Mouse (Mus musculus): ENCODE data around the gene Vapa.
A peak's percentile ranks its signal among the peaks of the same experiment; 100 is the strongest.
"Not testable (repeated sequence)": the region's sequence is repeated elsewhere in the genome, so short reads cannot be mapped to it uniquely, and the experiment has no call there.

Gene Vapa

DNA sequence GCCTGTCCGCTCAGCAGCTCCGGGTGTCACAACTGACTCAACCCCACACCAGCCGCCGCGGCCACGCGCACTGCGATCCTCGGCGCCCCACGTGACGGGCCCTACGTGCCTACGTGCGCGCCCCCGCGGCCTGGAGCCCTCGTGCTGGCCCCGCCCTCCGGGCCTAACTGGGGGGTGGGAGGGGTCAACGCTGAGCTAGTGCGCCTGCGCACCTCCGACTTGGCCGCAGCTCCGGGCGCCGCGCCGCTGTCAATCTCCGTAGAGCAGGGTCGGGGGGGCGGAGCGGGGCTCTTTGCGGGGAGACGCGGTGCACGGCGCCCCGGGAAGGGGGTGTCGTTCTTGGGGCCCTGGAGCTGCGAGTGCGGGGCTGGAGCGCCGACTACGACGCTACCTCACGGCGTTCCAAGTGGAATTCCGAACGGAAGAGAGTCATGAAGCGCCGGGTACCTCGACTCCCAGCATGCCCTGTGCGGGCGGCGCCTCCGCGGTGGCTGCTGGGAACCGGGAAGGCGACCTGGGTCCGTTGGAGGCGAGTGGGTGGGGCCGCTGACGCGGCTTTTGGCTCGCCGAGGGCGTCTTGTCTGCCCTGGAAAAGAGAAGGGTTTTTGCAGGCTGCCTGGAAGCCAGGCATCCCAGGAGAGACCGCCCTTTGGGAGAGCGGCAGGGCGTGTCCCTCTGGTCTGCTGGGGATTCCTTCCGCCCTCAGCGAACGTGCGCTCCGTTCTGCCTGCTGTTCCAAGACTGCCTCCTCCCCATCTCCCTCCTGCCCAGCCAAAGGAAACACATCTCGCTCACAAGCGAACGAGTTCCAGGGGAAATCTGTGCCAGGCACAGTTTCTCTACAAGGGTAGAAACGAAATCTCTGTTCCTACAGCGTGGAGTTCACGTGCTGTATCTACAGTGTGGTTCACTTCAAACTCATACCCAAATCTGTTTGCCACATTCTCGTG, at the start of gene Vapa:
Gene Vapa, minus strand, starts transcription at position 93 of the 950 bp plus-strand sequence.
- DNase-seq, result peak; percentile 98

DNA sequence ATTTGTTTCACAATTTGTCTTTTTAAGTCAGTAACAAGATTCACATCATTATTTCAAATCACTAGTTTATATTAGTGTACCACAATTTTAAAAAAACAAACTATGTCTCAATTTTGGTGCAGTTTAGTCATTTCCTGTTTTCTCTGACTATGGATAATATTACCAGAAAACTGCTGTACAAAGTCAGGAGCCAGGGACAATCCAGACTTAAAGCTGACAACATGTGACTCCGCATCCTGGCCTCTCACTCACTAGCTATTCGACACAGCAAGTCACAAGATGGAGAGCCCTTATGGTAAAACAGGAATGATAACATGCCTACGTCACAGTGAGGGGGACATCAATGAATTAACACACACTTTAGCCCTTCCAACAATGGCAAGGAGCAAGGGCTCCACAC, 49.3 kb upstream of the Vapa start:
- no peak for DNase-seq

DNA sequence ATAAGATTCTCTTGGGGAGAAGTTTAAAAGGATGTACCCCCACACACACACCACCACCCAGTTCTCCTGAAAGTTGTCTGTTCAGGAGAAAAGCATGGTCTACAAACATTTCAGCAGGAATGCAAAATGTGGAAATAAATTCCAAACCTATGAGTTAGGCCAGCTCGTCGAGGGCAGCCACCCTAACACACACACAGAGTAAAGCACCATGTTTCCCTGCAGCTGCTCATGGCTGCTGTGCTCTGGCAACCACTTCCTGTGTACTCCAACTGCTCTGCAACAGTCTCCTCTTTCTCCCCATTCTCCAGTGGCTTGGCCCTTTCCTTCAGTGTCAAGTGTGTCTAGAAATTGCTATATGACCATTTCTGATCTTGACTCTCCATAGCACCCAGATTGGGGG, 45.1 kb upstream of the Vapa start:
- DNase-seq, result no peak

DNA sequence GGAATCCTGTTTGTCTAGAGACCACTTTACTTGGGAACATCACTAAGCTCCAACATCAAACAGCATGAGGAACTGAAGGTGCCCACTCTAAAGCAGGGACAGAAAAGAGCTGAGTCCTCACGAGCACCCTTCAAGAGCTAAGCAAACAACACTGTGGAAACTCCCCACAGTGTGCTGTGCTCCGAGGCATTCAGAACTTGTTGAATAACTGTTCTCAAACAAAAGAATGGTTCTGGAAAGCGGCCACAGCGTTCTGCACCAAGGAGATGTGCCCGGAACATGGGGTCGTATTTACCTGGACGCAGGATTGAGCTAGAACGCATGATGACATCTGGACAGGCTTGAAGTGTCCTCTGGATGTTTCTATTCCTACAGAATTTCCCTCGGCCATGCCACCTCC, 44.6 kb upstream of the Vapa start:
- DNase-seq, result no peak

DNA sequence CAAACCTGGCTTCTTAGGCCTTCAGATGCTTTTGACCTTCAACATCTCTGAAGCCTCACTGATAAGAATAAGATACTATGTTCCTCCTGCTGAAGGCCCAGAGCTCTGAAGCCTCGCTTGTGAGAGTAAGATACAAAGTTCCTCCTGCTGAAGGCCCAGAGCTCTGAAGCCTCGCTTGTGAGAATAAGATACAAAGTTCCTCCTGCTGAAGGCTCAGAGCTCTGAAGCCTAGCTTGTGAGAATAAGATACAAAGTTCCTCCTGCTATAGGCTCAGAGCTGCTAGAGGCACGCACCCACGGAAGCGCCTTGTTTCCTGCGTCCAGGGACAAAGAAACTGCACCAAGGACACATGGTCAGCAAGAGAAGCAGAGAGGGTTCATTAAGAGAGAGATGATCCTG, 43.4 kb upstream of the Vapa start:
- DNase-seq, result no peak

DNA sequence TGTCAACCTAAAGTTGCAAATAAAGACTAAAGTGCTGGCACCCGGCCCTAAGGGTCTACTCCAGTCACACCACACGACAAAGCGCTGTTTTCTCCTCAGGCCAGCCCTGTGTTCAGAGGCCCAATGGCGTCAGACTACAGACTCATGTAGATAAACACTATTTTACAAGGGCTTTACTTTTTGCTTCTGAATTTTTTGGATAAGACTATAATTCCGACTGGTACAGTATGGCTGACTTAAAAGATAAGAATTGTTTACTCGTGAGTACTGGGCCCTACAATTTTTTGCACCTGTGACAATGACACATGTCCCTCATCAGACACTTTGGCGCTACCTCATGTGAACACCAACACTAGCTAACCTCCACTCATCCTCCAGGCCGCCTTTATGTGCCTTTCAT, 42.7 kb upstream of the Vapa start:
- no peak for DNase-seq

DNA sequence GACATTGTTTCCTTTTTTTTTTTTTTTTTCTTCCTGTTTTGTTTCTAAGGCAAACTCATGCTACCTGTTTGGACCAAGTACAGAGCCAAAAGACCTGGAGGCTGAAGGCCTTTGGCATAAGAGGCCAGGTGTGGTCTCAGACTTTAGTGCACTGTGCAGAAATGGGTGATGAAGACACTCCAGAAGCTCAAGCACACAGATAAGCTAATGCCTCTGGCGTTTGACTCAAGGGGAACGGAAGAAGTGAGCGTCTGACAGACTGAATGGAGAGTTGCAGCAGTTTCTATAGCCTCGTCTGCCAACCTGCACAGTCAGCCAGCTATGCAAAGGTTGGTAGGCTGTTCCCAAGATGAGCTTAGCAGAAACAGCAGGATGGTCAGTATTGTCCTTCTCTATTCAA, 42.3 kb upstream of the Vapa start:
- no peak for DNase-seq

DNA sequence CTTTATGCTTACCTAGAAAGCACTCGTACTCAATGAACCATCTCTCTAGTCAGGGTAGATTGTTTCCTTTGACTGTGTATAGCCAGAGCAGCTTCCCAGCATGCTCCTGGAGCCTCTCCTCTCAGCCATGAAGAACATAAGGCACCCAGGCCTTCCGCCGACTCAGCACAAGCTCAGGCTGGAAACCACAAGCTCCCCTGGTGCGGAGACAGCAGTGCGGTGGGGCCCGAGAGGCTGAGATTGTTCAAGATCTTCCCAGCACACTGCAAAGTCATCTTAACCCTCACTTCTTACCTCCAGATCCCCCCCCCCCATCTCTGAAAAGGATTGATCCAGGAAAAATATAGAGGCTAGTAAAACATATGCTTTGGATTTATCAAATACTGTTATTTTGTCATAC, 37.2 kb upstream of the Vapa start:
- DNase-seq, result no peak

DNA sequence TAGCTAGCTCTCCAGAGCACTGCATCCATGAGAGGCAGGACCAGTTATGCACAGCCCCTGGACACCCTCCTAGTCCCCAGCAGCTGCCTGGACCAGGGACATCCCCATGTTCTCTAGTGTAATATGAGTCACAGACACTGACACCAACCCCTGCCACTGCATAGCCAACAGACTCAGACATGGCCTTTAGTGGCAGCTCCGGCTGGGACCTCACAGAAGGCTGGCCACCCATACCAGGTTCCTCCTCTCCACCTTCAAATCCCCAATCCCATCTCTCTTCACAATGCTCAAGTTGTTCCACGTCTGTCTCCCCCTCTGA, 35.8 kb upstream of the Vapa start:
- DNase-seq, result no peak

DNA sequence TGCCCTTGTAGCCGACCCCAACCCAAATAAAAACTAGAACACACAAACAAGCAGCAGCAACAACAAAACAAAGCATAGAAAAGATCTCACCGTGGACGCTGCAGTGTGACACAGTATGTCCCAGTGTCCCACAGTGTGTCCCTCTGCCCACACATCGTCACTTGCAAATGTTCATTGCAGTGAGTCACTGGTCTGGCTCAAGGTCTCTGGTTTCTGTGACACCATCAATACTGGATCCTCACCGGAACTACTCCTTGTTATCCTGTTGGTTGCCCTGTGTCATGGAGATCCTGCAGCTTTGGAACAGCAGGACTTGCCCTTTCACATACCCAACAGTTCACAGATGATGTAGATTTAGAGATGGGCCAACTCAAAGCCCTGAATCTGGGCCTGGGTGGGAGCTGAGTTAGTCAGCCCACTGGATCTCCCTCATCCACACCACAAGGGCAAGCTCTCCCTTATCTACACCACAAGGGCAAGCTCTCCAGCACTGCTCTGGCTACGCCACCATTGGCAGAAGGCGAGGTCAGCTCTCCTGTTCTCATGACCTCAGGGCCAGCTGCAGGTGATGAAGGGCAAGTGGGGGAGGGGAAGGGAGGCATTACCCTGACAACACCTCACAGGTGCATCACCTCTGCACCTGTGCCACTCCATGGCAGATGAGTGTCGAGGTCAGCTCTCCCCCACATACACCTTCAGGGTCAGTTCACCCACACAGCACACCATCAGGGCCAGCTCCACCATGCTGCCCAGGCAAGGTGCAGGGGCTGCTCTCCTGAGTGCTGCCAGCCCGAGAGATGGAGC, 35.2 kb upstream of the Vapa start:
- DNase-seq, result no peak

DNA sequence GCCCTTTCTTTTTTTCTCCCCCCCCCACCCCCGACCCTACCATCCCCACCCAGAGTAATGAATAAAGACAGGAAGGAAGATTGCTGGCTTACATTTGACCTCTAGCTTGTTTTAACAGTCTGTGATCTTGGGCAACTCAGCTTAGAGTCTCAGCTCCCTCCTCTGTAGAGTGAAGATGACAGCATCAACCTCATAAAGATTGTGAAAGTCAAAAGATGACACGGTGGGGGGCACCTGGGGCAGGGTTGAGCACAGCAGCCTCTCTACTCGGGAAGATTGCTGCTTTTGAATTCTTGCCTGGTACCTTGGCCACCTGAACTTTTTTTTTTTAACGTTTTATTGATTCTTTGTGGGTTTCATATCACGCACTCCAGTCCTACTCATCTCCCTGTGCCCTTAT, 34.6 kb upstream of the Vapa start:
- DNase-seq, result no peak

DNA sequence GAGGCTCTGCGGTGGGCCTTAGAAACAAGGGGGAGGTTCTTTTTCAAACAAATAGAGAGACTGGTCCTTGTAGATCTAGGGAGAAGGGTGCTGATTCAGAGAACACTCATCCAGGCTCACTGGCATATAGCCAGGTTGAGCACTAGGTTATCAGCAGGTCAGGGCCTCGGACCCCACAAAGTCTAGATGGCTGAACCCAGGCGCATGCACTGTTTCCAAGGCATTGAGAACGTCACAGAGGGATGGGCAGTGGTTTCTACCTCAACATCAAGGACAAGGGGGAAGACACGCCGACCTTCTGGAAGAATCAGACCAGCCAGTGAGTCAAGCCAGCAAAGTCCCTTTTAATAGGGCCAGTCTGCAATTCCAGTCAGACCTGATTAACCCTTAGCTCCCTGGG, 33.9 kb upstream of the Vapa start:
- no peak for DNase-seq

DNA sequence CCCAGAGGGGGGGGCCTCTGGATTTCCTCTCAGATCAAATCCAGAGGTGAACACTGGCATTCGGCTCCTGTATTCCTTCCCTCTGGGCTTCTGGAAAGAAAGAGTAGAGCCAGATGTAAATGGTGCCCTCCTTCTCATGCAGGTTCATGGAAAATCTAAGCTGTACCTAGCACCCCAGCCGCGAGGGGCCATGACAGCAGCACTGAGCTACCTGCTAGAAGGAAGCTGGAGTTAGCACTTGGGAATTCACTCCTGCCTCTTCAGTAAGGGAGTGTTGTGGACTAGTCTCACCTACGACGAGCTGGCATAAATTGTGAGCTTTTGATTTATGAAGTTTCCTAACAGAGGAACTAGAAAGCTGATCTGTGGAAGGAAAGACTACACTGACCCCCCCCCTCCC, 30.2 kb upstream of the Vapa start:
- no peak for DNase-seq

DNA sequence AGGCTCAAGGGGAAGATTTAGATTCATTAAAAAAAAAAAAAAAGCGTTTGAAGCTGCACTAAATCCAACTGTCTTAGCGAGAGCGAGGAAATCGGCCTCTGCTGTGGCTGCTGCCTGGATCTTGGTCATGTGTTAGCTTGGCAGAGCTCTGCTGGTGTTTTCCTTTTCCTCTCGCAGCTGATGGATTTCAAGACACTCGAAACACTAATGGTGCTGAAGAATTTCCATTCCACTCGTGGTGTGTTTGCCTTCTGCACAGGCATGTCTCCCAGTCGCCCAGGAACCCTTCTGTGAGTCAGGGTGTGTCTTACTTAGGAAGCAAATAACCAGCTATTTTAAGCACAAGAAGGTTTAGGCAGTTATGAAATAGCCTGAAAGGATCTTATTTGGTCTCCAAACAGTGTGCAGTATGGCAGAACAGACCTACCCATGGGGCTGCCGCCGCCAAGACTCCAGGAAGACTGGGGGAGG, 29.7 kb upstream of the Vapa start:
- DNase-seq, result peak; percentile 17

DNA sequence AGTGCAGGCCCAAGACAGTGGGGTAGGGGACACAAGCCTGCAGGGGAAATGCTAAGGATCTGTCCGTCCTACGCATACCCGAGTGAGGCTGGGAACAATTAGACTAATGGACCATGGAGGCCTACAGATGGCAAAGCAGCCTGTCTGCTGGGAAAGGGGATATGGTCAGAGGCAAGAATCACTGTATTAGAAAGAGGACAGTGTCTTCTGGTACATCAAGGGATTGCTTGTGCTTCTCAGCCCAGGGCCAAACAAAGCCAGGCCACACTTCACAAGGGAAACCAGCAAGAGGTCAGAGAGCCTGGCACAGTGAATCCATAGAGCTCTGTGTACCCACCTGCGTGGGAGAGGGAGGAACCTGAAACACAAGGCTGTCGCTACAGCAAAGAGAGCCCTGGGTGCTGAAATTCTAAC, 29.2 kb upstream of the Vapa start:
- DNase-seq, result peak; percentile 27

DNA sequence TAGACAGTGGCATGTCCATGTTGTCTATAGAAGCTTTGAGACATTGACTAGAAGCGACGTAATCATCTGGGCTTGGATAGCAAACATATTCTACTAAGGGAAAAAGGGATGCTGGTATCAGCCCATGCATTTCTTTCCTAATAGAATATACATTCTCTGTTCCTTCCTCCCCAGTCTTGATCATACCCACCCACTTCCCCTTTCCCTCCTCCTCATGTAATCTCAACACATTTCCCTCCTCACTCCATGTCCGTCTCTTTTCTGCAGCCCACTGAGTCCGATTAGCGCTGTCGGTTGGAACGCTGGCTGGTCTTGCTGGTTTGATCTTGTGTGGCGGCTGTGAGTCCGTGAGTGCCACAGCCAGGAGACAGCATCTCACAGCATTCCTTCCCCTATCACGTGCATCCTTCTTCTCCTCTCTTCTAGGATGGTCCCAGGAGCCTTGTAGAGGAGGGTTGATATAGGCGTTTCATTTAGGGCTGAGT, 28.4 kb upstream of the Vapa start, which contains the start of gene Txndc2:
Gene Txndc2, minus strand, starts transcription at position 435 of the 485 bp plus-strand sequence.
- no peak for DNase-seq

DNA sequence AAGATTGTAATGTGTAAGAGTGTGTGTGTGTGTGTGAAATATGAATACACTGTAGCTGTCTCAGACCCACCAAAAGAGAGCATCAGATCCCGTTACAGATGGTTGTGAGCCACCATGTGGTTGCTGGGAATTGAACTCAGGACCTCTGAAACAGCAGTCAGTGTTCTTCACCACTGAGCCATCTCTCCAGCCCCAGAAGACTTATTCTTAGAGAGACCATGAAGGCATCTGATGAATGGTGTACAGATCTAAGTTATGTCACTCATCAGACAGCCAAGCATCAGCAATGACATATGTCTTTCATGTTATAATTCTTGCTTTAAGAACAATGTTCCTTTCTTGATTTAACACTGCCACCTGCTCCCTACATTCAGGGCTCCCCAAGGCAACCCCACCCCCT, 25.8 kb upstream of the Vapa start:
- DNase-seq, result no peak

DNA sequence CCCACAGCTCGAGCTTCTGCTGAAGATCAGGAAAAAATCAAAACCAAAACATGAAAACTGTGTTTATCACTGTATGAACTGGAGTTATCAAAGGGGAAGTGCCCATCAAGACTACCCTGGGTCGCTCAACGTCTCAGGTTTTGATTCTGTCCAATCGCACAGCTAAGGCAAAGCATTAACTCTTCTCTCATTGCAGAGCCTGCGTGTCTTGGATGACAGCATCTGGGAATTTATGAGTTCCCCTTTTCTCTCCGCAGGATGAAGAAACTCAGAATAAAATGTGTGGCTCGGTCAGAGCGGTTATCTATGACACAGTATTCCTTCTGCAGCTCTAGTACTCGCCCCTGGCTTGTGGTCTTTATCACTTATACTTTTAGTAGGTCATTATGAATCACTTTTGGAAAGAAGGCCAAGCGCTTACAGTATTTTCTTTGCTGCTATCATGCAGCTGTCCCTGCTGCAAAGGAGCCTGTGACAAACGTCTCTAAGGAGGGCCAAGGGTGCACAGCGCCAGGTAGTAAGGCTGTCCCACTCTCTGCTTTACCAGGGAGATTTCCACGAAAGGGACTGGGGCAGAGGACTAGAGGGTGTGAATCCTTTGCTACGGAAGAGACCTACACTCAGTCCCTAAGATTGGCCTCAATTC, 22.5 kb upstream of the Vapa start:
- no peak for DNase-seq

DNA sequence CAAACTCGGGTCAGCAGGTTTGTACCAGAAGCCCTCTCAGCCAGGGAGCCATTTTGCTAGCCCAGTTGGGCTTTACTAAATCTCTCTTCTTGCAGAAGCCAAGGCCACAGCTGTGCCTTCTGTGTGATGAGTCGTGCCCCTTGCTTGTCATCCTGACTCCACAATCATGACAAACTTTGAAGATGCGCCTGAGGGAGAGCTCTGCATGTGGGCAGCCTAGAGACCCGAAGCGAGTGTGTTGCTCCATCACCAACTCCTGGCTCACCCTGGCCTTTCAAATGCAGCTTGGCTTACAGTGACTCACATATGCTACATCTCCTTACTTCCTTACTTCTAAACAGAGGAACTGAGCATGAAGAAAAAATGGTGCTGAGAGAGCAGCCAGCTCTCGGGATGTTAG, 16.6 kb upstream of the Vapa start:
- no peak for DNase-seq

DNA sequence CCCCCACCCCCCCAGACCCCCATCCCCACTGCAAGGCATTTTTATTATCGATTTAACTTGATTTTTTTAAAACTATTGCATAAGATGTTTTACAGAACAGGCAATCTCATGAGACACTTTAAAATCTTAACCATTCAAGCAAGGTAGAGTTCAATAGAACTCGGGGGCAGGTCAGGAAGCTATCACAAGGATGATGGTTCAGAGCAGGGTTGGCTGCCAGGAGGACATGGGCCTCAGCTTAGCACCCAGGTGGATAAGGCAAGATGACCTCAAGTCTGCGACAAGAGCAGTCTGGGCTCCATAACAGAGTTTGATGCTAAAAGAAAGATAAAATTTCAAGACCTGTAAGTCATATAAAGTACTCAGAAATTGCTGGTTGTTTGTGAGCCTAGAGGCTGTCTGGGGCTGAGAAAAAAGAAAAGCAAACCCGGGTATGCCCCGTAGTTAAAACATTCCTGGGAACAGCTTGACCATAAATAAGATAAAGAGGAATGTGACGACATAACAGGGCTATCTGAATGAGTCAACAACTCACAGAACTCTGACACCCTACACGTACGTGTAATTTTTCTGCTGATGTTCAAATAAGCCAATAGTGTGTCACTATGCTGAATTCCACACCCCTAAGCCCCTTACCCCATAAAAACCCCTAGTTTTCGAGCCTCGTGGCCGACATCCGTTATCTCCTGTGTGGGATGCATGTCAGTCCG, 15.6 kb upstream of the Vapa start:
- DNase-seq, result not testable (repeated sequence)

DNA sequence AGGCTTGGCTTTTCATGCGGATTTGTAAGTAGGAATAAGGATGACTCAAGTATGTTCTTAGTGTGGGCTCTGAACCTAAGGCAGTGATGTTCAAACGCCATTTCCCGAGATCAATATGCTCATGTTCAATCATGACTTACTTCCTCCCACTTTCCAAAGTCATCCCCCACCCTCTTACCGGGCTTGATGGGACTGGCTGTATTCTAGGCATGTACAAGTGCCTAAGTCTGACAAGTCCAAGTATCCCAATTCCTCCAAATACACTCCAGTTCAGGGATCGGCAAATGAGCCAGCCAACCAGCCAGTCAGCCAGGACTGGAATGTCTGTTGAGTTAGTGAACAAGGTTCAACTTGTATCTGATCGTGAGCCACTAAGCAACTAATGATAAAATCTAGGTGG, 12.9 kb upstream of the Vapa start:
- no peak for DNase-seq

DNA sequence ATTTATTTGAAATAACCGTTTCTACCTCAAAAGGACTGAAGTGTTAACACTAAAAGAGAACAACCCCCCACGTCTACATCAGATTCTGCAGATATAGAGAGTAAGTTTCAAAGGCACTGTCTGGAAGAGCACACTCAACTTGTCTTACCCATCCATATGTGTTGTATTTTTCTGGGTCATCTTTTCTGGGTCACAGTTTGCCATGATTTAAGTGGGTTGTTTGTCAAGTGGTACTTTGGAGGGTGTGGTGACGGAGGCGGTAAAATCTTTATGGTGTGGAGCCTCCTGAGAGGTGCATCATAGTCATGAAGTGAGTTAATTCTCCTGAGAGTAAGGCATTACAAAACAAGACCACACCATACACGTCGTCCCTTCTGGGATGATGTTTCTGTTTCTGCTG, 12.2 kb upstream of the Vapa start:
- DNase-seq, result no peak

DNA sequence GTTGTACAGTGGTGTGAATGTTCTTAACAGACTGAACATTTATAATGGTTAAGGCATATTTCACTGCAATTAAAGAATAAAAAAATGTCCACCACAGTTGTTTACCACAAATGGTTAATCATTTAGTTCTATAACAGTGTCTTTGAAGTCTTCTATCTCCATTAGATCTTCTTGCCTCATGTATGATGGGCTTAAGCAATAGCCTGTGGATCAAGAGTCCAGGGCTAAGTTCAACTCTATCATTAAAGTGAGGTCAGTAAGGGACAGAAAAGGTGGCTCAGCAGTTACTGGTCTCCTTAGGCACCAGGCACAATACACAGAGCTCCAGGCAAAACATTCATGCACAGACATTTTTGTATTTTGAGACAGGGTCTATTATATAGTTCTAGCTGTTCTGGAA, 9.8 kb upstream of the Vapa start:
- DNase-seq, result no peak

All from cerebellum, adult 9-10 months (tissue).